Mouse (Mus musculus) heart, postnatal 0 days (tissue): ENCODE measurements around the gene Leng8. TPM values are rescaled to one million over a fixed set of nuclear protein-coding genes. Genes with fewer than 3 reads are reported as not detected.

Experiments
- ATAC-seq: fragments of 200-750 bp; cut with Nextera tagmentation; 2 replicates; pipeline ENCODE4 v1.8.0; 2017; ENCODE audit warnings: low read depth, moderate number of reproducible peaks, moderate library complexity; ENCODE audit not compliant: insufficient read depth
- DNase-seq: peaks from one replicate; pipeline ENCODE4 v3.0.0-alpha.2; 2016; ENCODE audit warnings: low spot score
- H3K27ac ChIP-seq: fragments of 300-500 bp; sonication (generic); 2 replicates; pipeline ENCODE4 v1.5.1; 2014; ENCODE audit warnings: low read depth, mild to moderate bottlenecking
- H3K27me3 ChIP-seq: fragments of 300-500 bp; sonication (generic); 2 replicates; pipeline ENCODE4 v1.6.1; 2014; ENCODE audit warnings: low read length, mixed read lengths; ENCODE audit not compliant: control insufficient read depth, insufficient read depth
- H3K36me3 ChIP-seq: fragments of 300-500 bp; sonication (generic); replicated peaks from 2 replicates; pipeline ENCODE4 v1.6.1; 2014; ENCODE audit warnings: low read length, mixed read lengths; ENCODE audit not compliant: control insufficient read depth, insufficient read depth
- H3K4me1 ChIP-seq: fragments of 300-500 bp; sonication (generic); 2 replicates; pipeline ENCODE4 v1.6.1; 2014; ENCODE audit warnings: antibody characterized with exemption; ENCODE audit not compliant: control insufficient read depth, insufficient read depth
- H3K4me2 ChIP-seq: fragments of 300-500 bp; sonication (generic); 2 replicates; pipeline ENCODE4 v1.6.1; 2014; ENCODE audit warnings: low read depth, mild to moderate bottlenecking, low read length, moderate library complexity
- H3K4me3 ChIP-seq: fragments of 300-500 bp; sonication (generic); 2 replicates; pipeline ENCODE4 v1.5.1; 2014; ENCODE audit warnings: low read depth, low read length
- H3K9ac ChIP-seq: fragments of 300-500 bp; sonication (generic); replicated peaks from 2 replicates; pipeline ENCODE4 v1.6.1; 2014; ENCODE audit warnings: low read depth, low read length, mixed read lengths
- H3K9me3 ChIP-seq: fragments of 300-500 bp; sonication (generic); replicated peaks from 2 replicates; pipeline ENCODE4 v1.6.1; 2016; ENCODE audit warnings: low read length; ENCODE audit not compliant: control insufficient read depth
- CTCF ChIP-seq: IDR thresholded peaks from 2 replicates; pipeline ENCODE4 v1.5.1; 2016; ENCODE audit warnings: antibody characterized with exemption, control low read depth, low read depth
- EP300 ChIP-seq: IDR thresholded peaks from 2 replicates; pipeline ENCODE4 v1.6.1; 2016; ENCODE audit warnings: antibody characterized with exemption, low read depth
- WGBS: fragments of 180-500 bp; shearing (Covaris S2); extraction: QIAGEN DNeasy Blood & Tissue Kit; methylation state at CpG from one replicate; pipeline ENCODE4 v1.1.7; 2014; 5-methylcytosine and 5-hydroxymethylcytosine counted together
- polyA plus RNA-seq: library from polyadenylated mRNA; unstranded; fragments of >200 nt; fragmentation: Nextera tagmentation; extraction: Ambion mirVana; gene quantifications from 2 replicates; pipeline ENCODE4 v1.2.1, GENCODE M21; 2015
- total RNA-seq: library from RNA; depleted of rRNA; stranded (reverse); fragments of >200 nt; gene quantifications from 2 replicates; pipeline ENCODE4 v1.2.3, GENCODE M21; 2014; ENCODE audit warnings: low replicate concordance

Gene Leng8
- total and polyA plus RNA-seq, 2 experiments from 2014 or later: 16.0 to 112 TPM

DNA sequence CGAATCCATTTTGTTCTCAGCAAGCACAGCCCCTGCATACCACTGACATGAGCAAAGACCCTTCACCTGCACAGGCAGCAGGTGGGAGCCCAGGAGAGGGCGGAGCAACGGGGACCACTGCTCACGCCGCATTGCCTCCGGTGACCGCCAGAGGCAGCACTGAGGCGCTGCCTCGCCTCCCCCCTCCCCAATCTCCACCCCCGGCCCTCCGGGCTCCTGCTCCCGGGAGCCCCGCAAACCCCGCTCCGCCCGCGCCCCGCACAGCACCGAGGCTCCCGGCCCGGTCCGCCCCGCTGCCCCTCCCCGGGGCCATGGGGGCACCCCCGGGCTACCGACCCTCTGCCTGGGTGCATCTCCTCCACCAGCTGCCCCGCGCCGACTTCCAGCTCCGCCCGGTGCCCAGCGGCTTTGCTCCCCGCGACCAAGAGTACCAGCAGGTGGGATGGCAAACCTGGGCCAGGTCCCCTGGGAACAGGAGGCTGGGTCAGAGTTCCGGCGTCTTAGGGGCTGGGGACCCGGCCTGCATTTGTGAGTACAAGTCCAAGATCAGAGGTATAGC, 17.4 kb upstream of the Leng8 start, which contains the start of gene Ttyh1:
TSS of gene Ttyh1 (plus strand) at position 65 of the 559 bp plus-strand sequence.
- Histone ChIP-seq H3K4me2 (peak within 1 kb of the TSS; percentile 55), H3K9ac (no peak within 1 kb of the TSS), H3K4me3 (peak within 1 kb of the TSS; percentile 26), H3K36me3 (no peaks in the 10 kb centered on the region), H3K9me3 (no peaks in the 10 kb centered on the region), H3K4me1 (0 out of 2 replicates have a peak, but pooled peaks cover 9% of the 10 kb centered on the region), H3K27me3 (peaks cover 30% of the 10 kb centered on the region), H3K27ac (no peak within 1 kb of the TSS)
- DNase-seq (no peak), ATAC-seq (no peak)
- peak; percentile 24; the same call in 1 of the 2 replicates for TF ChIP-seq CTCF
- no peak for TF ChIP-seq EP300
- 2% methylated on average over 28 of the region's 37 CpGs for WGBS

GRCm38 (mm10) chr7:4119976-4120921, 16.6 kb upstream of the Leng8 start:
- Histone ChIP-seq H3K27ac (no peak overlapping the region), H3K36me3 (no peaks in the 10 kb centered on the region), H3K4me3 (no peak overlapping the region), H3K9ac (no peak overlapping the region), H3K27me3 (peaks cover 30% of the 10 kb centered on the region), H3K9me3 (no peaks in the 10 kb centered on the region), H3K4me1 (0 out of 2 replicates have a peak, but pooled peaks cover 11% of the 10 kb centered on the region), H3K4me2 (peak overlapping the region; percentile 55; the same call in 1 of the 2 replicates)
- WGBS: 18% methylated on average over 18 of the region's 19 CpGs
- TF ChIP-seq EP300 (no peak), CTCF (no peak)
- no peak for DNase-seq
- no peak for ATAC-seq

DNA sequence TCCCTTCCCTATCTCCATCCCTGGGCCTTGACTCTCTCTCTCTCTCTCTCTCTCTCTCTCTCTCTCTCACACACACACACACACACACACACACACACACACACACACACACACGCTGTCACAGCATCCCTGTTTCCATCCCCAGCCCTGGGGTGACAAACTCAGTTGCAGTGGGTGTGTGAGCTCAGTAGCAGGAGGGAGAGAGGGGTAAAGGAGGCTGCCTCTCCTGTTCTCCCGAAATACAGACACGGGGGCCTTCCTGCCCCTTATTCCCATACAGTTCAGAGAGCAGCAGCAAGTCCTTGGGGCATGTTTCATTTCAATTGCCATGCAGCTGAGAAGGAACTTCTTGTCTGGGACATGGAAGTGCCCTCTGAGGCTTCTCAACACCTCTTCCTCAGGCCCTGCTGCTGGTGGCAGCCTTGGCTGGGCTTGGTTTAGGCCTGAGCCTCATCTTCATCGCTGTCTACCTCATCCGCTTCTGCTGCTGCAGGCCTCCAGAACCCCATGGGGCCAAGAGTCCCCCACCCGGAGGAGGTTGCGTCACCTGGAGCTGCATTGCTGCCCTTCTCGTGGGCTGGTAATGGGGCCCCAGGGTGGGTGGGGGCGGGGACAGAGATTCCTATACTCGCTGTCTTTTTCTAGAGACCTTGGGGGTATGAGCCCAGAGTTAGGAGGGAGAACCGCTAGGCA, 14.6 kb upstream of the Leng8 start:
- 0 out of 2 replicates have a peak, but pooled peaks cover 11% of the 10 kb centered on the region for H3K4me1 ChIP-seq

DNA sequence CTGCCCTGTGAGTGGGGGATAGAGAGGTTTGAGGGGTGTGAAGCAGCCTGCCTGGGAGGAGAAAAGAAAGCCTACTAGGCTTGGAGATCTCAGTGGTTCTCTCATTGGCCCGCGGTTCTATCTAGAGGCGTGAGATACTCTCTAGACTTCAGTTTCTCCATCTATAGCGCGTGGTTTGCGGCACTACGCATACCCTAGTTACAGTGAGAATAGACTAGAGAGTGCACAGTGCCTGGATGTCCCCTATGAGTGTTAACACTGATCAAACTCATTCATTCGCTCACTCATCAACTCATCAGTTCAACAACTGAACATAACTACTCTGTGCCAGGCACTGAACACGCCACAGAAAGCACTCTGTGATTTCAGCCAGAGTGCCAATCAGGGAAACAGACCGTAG, 14.1 kb upstream of the Leng8 start:
- DNase-seq (no peak), ATAC-seq (no peak)
- Histone ChIP-seq H3K9me3 (no peaks in the 10 kb centered on the region), H3K36me3 (no peaks in the 10 kb centered on the region), H3K27ac (no peak overlapping the region), H3K4me3 (no peak overlapping the region), H3K4me1 (0 out of 2 replicates have a peak, but pooled peaks cover 11% of the 10 kb centered on the region), H3K9ac (no peak overlapping the region), H3K27me3 (peaks cover 30% of the 10 kb centered on the region), H3K4me2 (no peak overlapping the region)
- TF ChIP-seq EP300 (no peak), CTCF (no peak)
- 82% methylated on average over 10 of the region's 10 CpGs for WGBS

More for the DNA sequence above, 14.6 kb upstream of the Leng8 start:
- Histone ChIP-seq H3K27ac (no peak overlapping the region), H3K9me3 (no peaks in the 10 kb centered on the region), H3K27me3 (peaks cover 30% of the 10 kb centered on the region), H3K36me3 (no peaks in the 10 kb centered on the region), H3K4me2 (no peak overlapping the region), H3K4me3 (no peak overlapping the region), H3K9ac (no peak overlapping the region)
- ATAC-seq: no peak
- no peak for DNase-seq
- TF ChIP-seq CTCF (no peak), EP300 (no peak)
- 54% methylated on average over 11 of the region's 11 CpGs for WGBS

DNA sequence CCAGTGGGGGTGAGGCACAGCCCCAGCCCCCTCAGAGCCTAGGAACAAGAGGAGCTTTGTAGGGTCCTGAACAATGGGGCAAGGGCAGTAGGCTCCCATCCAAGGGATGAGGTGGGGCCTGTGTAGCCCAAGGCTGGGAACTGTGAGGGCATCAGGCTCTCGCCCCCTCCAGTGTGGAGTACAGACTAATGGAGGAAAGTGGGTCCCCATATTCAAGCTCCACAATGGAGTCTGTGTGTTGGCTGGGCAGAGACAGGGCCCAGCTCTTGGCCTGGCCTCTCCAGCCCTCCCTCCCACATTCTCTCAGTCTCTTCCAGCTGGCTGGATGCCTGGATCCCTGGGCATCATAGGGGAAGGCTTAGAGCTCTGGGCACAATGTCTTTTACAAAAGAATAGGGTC, 13.1 kb upstream of the Leng8 start:
- Histone ChIP-seq H3K36me3 (no peaks in the 10 kb centered on the region), H3K4me1 (peaks cover 11% of the 10 kb centered on the region; the same call in 1 of the 2 replicates), H3K9ac (no peak overlapping the region), H3K4me2 (no peak overlapping the region), H3K9me3 (no peaks in the 10 kb centered on the region), H3K27me3 (peaks cover 20% of the 10 kb centered on the region), H3K4me3 (no peak overlapping the region), H3K27ac (no peak overlapping the region)
- DNase-seq (peak; percentile 65), ATAC-seq (peak; percentile 53)
- WGBS: 89% methylated on average over 1 of the region's 1 CpGs
- TF ChIP-seq EP300 (no peak), CTCF (no peak)
